In the genomic region with DNA sequence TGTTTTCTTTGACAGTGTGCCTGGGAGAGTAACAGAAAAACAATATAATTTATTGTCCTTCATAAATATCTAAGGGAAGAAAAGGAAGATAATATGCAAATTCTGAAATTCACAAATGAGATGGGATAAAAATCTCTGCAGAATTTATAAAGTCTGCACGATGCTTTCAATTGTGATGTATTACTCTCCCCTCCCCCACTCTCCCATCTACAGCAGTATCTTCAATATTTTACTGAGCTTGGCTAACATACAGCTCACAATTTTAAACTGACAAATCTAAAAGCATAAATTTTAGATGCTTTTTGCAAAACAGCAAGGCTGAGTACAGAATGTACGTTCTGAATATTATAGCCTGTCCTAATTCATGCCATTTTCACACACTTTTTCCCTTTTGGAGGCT, we compare ENCODE assay signal across 22 mouse cellular contexts.
"Had no signal": no experiment of that assay in that cellular context is flagged by ENCODE, and none has a peak within 500 bp of the region (broad histone marks: within the 10 kb centered on the region; RNA-seq: fewer than 3 reads in every experiment).

No protein-coding gene starts in this region.

- H3K4me3 ChIP-seq: intestine, embryonic 15.5 days; kidney, embryonic 15.5 days; limb, embryonic 10.5 days; limb, embryonic 13.5 days; liver, embryonic 12.5 days; liver, embryonic 15.5 days; lung, embryonic 15.5 days; megakaryocyte, embryonic 14.5 days; midbrain, embryonic 15.5 days; neural tube, embryonic 12.5 days had no signal

- DNase-seq: kidney, adult 11 months; kidney, adult 8-10 months; kidney, postnatal 14 days; liver; lung, adult 18-20 months; lung, postnatal 10 days; lung, postnatal 36 days; retina, postnatal 1 day; right cerebral cortex, postnatal 25 days; thymus, adult 18-20 months; thymus, postnatal 36 days had no signal

- H3K9ac ChIP-seq: intestine, embryonic 15.5 days; kidney, embryonic 15.5 days; limb, embryonic 13.5 days; liver, embryonic 12.5 days; liver, embryonic 15.5 days; lung, embryonic 15.5 days; midbrain, embryonic 15.5 days; neural tube, embryonic 12.5 days had no signal

- H3K4me2 ChIP-seq: intestine, embryonic 15.5 days; kidney, embryonic 15.5 days; limb, embryonic 13.5 days; liver, embryonic 12.5 days; liver, embryonic 15.5 days; lung, embryonic 15.5 days; midbrain, embryonic 11.5 days; midbrain, embryonic 15.5 days; neural tube, embryonic 12.5 days had no signal

- H3K27ac ChIP-seq: intestine, embryonic 15.5 days; kidney, embryonic 15.5 days; limb, embryonic 10.5 days; limb, embryonic 13.5 days; liver, embryonic 12.5 days; liver, embryonic 15.5 days; lung, embryonic 15.5 days; midbrain, embryonic 15.5 days; neural tube, embryonic 12.5 days had no signal

- H3K36me3 ChIP-seq: intestine, embryonic 15.5 days; kidney, embryonic 15.5 days; limb, embryonic 10.5 days; limb, embryonic 13.5 days; liver, embryonic 12.5 days; liver, embryonic 15.5 days; lung, embryonic 15.5 days; midbrain, embryonic 15.5 days; neural tube, embryonic 12.5 days had no signal

- H3K9me3 ChIP-seq: intestine, embryonic 15.5 days; kidney, embryonic 15.5 days; limb, embryonic 10.5 days; limb, embryonic 13.5 days; liver, embryonic 12.5 days; liver, embryonic 15.5 days; lung, embryonic 15.5 days; midbrain, embryonic 15.5 days; neural tube, embryonic 12.5 days had no signal

- H3K27me3 ChIP-seq: intestine, embryonic 15.5 days; kidney, embryonic 15.5 days; limb, embryonic 13.5 days; liver, embryonic 12.5 days; liver, embryonic 15.5 days; lung, embryonic 15.5 days; megakaryocyte, embryonic 14.5 days; midbrain, embryonic 15.5 days; neural tube, embryonic 12.5 days had no signal

- ATAC-seq: intestine, embryonic 15.5 days; liver, embryonic 12.5 days; midbrain, embryonic 15.5 days had no signal

- H3K4me1 ChIP-seq: intestine, embryonic 15.5 days; kidney, embryonic 15.5 days; limb, embryonic 10.5 days; limb, embryonic 13.5 days; liver, embryonic 12.5 days; liver, embryonic 15.5 days; lung, embryonic 15.5 days; megakaryocyte, embryonic 14.5 days; midbrain, embryonic 15.5 days; neural tube, embryonic 12.5 days had no signal
